Mouse (Mus musculus) embryonic facial prominence, embryonic 11.5 days (tissue): ENCODE results near the gene Zbbx. TPM values are rescaled to one million over a fixed set of nuclear protein-coding genes. Genes with fewer than 3 reads are reported as not detected.

Experiments
- ATAC-seq: fragments of 200-750 bp; cut with Nextera tagmentation; replicated peaks from 2 replicates; pipeline ENCODE4 v1.8.0; 2017; ENCODE audit warnings: low read depth; ENCODE audit not compliant: insufficient number of reproducible peaks, low FRiP score, low TSS enrichment
- DNase-seq: peaks from one replicate; pipeline ENCODE4 v3.0.0-alpha.2; 2015; ENCODE audit warnings: low spot score
- H3K27ac ChIP-seq: fragments of 300-500 bp; sonication (generic); replicated peaks from 2 replicates; pipeline ENCODE4 v1.5.1; 2014; ENCODE audit warnings: mild to moderate bottlenecking, low read depth, low read length, control low read depth
- H3K27me3 ChIP-seq: fragments of 300-500 bp; sonication (generic); 2 replicates; pipeline ENCODE4 v1.6.1; 2014; ENCODE audit warnings: mild to moderate bottlenecking, low read length, moderate library complexity, mixed read lengths; ENCODE audit not compliant: control insufficient read depth, insufficient read depth
- H3K36me3 ChIP-seq: fragments of 300-500 bp; sonication (generic); replicated peaks from 2 replicates; pipeline ENCODE4 v1.6.1; 2014; ENCODE audit warnings: low read depth, mild to moderate bottlenecking, low read length, moderate library complexity, mixed read lengths; ENCODE audit not compliant: control insufficient read depth, insufficient read depth
- H3K4me1 ChIP-seq: fragments of 300-500 bp; sonication (generic); 2 replicates; pipeline ENCODE4 v1.6.1; 2014; ENCODE audit warnings: low read length, mixed read lengths; ENCODE audit not compliant: control insufficient read depth, insufficient read depth
- H3K4me2 ChIP-seq: fragments of 300-500 bp; sonication (generic); 2 replicates; pipeline ENCODE4 v1.6.1; 2014; ENCODE audit warnings: low read depth, mild to moderate bottlenecking, control low read depth, low read length, moderate library complexity
- H3K4me3 ChIP-seq: fragments of 300-500 bp; sonication (generic); 2 replicates; pipeline ENCODE4 v1.5.1; 2014; ENCODE audit warnings: low read depth, low read length, control low read depth
- H3K9ac ChIP-seq: fragments of 300-500 bp; sonication (generic); replicated peaks from 2 replicates; pipeline ENCODE4 v1.6.1; 2014; ENCODE audit warnings: mild to moderate bottlenecking, control low read depth, low read length
- H3K9me3 ChIP-seq: fragments of 300-500 bp; sonication (generic); replicated peaks from 2 replicates; pipeline ENCODE4 v1.6.1; 2016; ENCODE audit warnings: mild to moderate bottlenecking, low read length, inconsistent platforms, mixed read lengths; ENCODE audit not compliant: control insufficient read depth
- WGBS: fragments of 180-500 bp; shearing (Covaris S2); extraction: QIAGEN DNeasy Blood & Tissue Kit; methylation state at CpG from one replicate; pipeline ENCODE4 v1.1.7; 2014; 5-methylcytosine and 5-hydroxymethylcytosine counted together
- polyA plus RNA-seq: library from polyadenylated mRNA; unstranded; fragments of >200 nt; fragmentation: Nextera tagmentation; extraction: Ambion mirVana; gene quantifications from 2 replicates; pipeline ENCODE4 v1.2.1, GENCODE M21; 2014

Zbbx gene
- not detected in 2 replicates for polyA plus RNA-seq

- 17% methylated on average over 20 of the region's 20 CpGs for WGBS
- Histone ChIP-seq H3K4me3 (no peak within 1 kb of the TSS), H3K4me2 (peak within 1 kb of the TSS; percentile 27), H3K36me3 (no peaks in the 10 kb centered on the region), H3K27ac (no peak within 1 kb of the TSS), H3K9me3 (no peaks in the 10 kb centered on the region), H3K9ac (no peak within 1 kb of the TSS), H3K4me1 (no peaks in the 10 kb centered on the region), H3K27me3 (no peaks in the 10 kb centered on the region)
- ATAC-seq = peak; percentile 96
- DNase-seq = peak; percentile 87
These were observed at the start of gene Zbbx for GRCm38 (mm10) chr3:75164838-75165496. TSS of gene Zbbx (minus strand) at chr3:75165034.

GRCm38 (mm10) chr3:75202808-75203503 lies 38.1 kb upstream of the Zbbx start:
- ATAC-seq = 0 out of 2 replicates have a peak, but pooled peaks have one; percentile 9

GRCm38 (mm10) chr3:75182606-75183005 lies 17.8 kb upstream of the Zbbx start:
- no peaks in the 10 kb centered on the region for H3K4me1 ChIP-seq
- ATAC-seq = no peak
- H3K4me3 ChIP-seq = no peak overlapping the region
- H3K9ac ChIP-seq = no peak overlapping the region
- H3K4me2 ChIP-seq = no peak overlapping the region
- H3K36me3 ChIP-seq = no peaks in the 10 kb centered on the region
- WGBS = 71% methylated on average over 1 of the region's 1 CpGs
- no peak overlapping the region for H3K27ac ChIP-seq
- no peaks in the 10 kb centered on the region for H3K27me3 ChIP-seq
- peak; percentile 17 for DNase-seq
- H3K9me3 ChIP-seq = no peaks in the 10 kb centered on the region

More at GRCm38 (mm10) chr3:75202808-75203503, 38.1 kb upstream of the Zbbx start:
- WGBS = 38% methylated on average over 12 of the region's 12 CpGs
- H3K27me3 ChIP-seq = no peaks in the 10 kb centered on the region
- H3K36me3 ChIP-seq = no peaks in the 10 kb centered on the region
- H3K9ac ChIP-seq = no peak overlapping the region
- peak; percentile 74 for DNase-seq
- no peaks in the 10 kb centered on the region for H3K9me3 ChIP-seq
- H3K4me1 ChIP-seq = no peaks in the 10 kb centered on the region
- H3K4me3 ChIP-seq = no peak overlapping the region
- no peak overlapping the region for H3K4me2 ChIP-seq
- no peak overlapping the region for H3K27ac ChIP-seq

GRCm38 (mm10) chr3:75141876-75142275 lies 23.0 kb downstream of the Zbbx start:
- H3K9me3 ChIP-seq = no peaks in the 10 kb centered on the region
- H3K9ac ChIP-seq = no peak overlapping the region
- WGBS = 42% methylated on average over 3 of the region's 3 CpGs
- DNase-seq (peak; percentile 48), ATAC-seq (peak; percentile 23; the same call in 1 of the 2 replicates)
- no peaks in the 10 kb centered on the region for H3K36me3 ChIP-seq
- H3K27ac ChIP-seq = no peak overlapping the region
- no peaks in the 10 kb centered on the region for H3K27me3 ChIP-seq
- no peak overlapping the region for H3K4me2 ChIP-seq
- no peaks in the 10 kb centered on the region for H3K4me1 ChIP-seq
- H3K4me3 ChIP-seq = no peak overlapping the region

- DNase-seq = no peak
- Histone ChIP-seq H3K9ac (no peak overlapping the region), H3K4me1 (no peaks in the 10 kb centered on the region), H3K27ac (no peak overlapping the region), H3K4me3 (no peak overlapping the region), H3K4me2 (no peak overlapping the region), H3K27me3 (no peaks in the 10 kb centered on the region), H3K9me3 (no peaks in the 10 kb centered on the region), H3K36me3 (no peaks in the 10 kb centered on the region)
- ATAC-seq = no peak
These were observed 60.0 kb downstream of the Zbbx start for GRCm38 (mm10) chr3:75104867-75105266.

- H3K4me1 ChIP-seq = no peaks in the 10 kb centered on the region
- WGBS = 70% methylated on average over 1 of the region's 1 CpGs
- H3K36me3 ChIP-seq = no peaks in the 10 kb centered on the region
- H3K9ac ChIP-seq = no peak overlapping the region
- no peak overlapping the region for H3K27ac ChIP-seq
- no peaks in the 10 kb centered on the region for H3K9me3 ChIP-seq
- no peaks in the 10 kb centered on the region for H3K27me3 ChIP-seq
- no peak overlapping the region for H3K4me2 ChIP-seq
- DNase-seq (no peak), ATAC-seq (no peak)
- H3K4me3 ChIP-seq = no peak overlapping the region
These were observed 79.1 kb downstream of the Zbbx start for GRCm38 (mm10) chr3:75085762-75086161.

- Histone ChIP-seq H3K27me3 (no peaks in the 10 kb centered on the region), H3K9me3 (no peaks in the 10 kb centered on the region)
These were observed 85.9 kb downstream of the Zbbx start for GRCm38 (mm10) chr3:75078906-75079305.

GRCm38 (mm10) chr3:75009701-75010100 lies 155.1 kb downstream of the Zbbx start:
- DNase-seq = no peak
- no peak for ATAC-seq
- H3K4me3 ChIP-seq = no peak overlapping the region
- H3K9me3 ChIP-seq = no peaks in the 10 kb centered on the region
- H3K36me3 ChIP-seq = no peaks in the 10 kb centered on the region
- 100% methylated on average over 1 of the region's 1 CpGs for WGBS
- H3K9ac ChIP-seq = no peak overlapping the region
- H3K27me3 ChIP-seq = no peaks in the 10 kb centered on the region
- H3K4me1 ChIP-seq = no peaks in the 10 kb centered on the region
- no peak overlapping the region for H3K27ac ChIP-seq
- no peak overlapping the region for H3K4me2 ChIP-seq

More at GRCm38 (mm10) chr3:75078906-75079305, 85.9 kb downstream of the Zbbx start:
- H3K9ac ChIP-seq = no peak overlapping the region
- no peaks in the 10 kb centered on the region for H3K4me1 ChIP-seq
- no peak overlapping the region for H3K4me3 ChIP-seq
- H3K27ac ChIP-seq = no peak overlapping the region
- H3K36me3 ChIP-seq = no peaks in the 10 kb centered on the region
- DNase-seq = no peak
- H3K4me2 ChIP-seq = no peak overlapping the region
- no peak for ATAC-seq
- 88% methylated on average over 1 of the region's 1 CpGs for WGBS
